Mouse (Mus musculus) neural tube, embryonic 12.5 days (tissue): ENCODE measurements around the gene Scnm1. TPM values are rescaled to one million over a fixed set of nuclear protein-coding genes. Genes with fewer than 3 reads are reported as not detected.
A peak's percentile ranks its signal among the peaks of the same experiment; 100 is the strongest.

ENCODE experiments used
- ATAC-seq: fragments of 200-750 bp; cut with Nextera tagmentation; 2 replicates; pipeline ENCODE4 v1.8.0; 2017; ENCODE audit warnings: low read depth, mild to moderate bottlenecking, moderate TSS enrichment, moderate library complexity; ENCODE audit not compliant: low FRiP score
- H3K27ac ChIP-seq: fragments of 300-500 bp; sonication (generic); 2 replicates; pipeline ENCODE4 v1.5.1; 2016
- H3K27me3 ChIP-seq: fragments of 300-500 bp; sonication (generic); replicated peaks from 2 replicates; pipeline ENCODE4 v1.6.1; 2016; ENCODE audit warnings: mild to moderate bottlenecking
- H3K36me3 ChIP-seq: fragments of 300-500 bp; sonication (generic); 2 replicates; pipeline ENCODE4 v1.6.1; 2016; ENCODE audit warnings: mild to moderate bottlenecking
- H3K4me1 ChIP-seq: fragments of 300-500 bp; sonication (generic); 2 replicates; pipeline ENCODE4 v1.6.1; 2016
- H3K4me2 ChIP-seq: fragments of 300-500 bp; sonication (generic); replicated peaks from 2 replicates; pipeline ENCODE4 v1.6.1; 2016; ENCODE audit warnings: mild to moderate bottlenecking
- H3K4me3 ChIP-seq: fragments of 300-500 bp; sonication (generic); 2 replicates; pipeline ENCODE4 v1.5.1; 2016
- H3K9ac ChIP-seq: fragments of 300-500 bp; sonication (generic); 2 replicates; pipeline ENCODE4 v1.6.1; 2016; ENCODE audit warnings: mild to moderate bottlenecking
- H3K9me3 ChIP-seq: fragments of 300-500 bp; sonication (generic); 2 replicates; pipeline ENCODE4 v1.6.1; 2016; ENCODE audit warnings: mild to moderate bottlenecking
- WGBS: fragments of 180-500 bp; shearing (Covaris S2); methylation state at CpG from one replicate; pipeline ENCODE4 v1.1.7; 2016; 5-methylcytosine and 5-hydroxymethylcytosine counted together
- polyA plus RNA-seq: library from polyadenylated mRNA; unstranded; fragments of >200 nt; fragmentation: Nextera tagmentation; extraction: Ambion mirVana; gene quantifications from 2 replicates; pipeline ENCODE4 v1.2.1, GENCODE M21; 2016

Gene Scnm1
- polyA plus RNA-seq, 1 experiment from 2014 or later: 86.5 TPM

DNA sequence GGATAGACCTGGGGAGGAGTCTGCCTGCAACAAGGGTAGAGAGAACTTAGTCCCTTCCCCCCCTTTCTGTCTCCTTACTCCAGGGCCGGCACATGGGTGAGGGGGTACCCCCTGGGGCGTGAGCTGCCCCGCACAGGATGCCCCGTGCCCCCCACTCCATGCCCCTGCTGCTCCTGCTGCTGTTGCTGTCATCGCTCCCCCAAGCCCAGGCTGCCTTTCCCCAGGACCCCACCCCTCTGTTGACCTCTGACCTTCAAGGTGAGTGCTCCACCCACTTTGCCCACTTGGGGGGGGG, 30.4 kb upstream of the Scnm1 start:
- Histone ChIP-seq H3K4me3 (no peak overlapping the region), H3K27ac (no peak overlapping the region), H3K9ac (0 out of 2 replicates have a peak overlapping the region, but pooled peaks have one; percentile 88), H3K9me3 (no peaks in the 10 kb centered on the region), H3K4me1 (peaks cover 37% of the 10 kb centered on the region), H3K27me3 (peaks cover 12% of the 10 kb centered on the region), H3K36me3 (peaks cover 51% of the 10 kb centered on the region), H3K4me2 (peak overlapping the region; percentile 77)
- 84% methylated on average over 5 of the region's 5 CpGs for WGBS
- no peak for ATAC-seq

- Histone ChIP-seq H3K27ac (no peak overlapping the region), H3K36me3 (peaks cover 45% of the 10 kb centered on the region), H3K4me3 (peak overlapping the region; percentile 86), H3K9me3 (no peaks in the 10 kb centered on the region), H3K27me3 (peaks cover 7% of the 10 kb centered on the region), H3K4me2 (peak overlapping the region; percentile 77), H3K4me1 (peaks cover 37% of the 10 kb centered on the region), H3K9ac (peak overlapping the region; percentile 88)
- no peak for ATAC-seq
- WGBS: 60% methylated on average over 11 of the region's 11 CpGs
These were observed 29.8 kb upstream of the Scnm1 start for GRCm38 (mm10) chr3:95163419-95164255.

DNA sequence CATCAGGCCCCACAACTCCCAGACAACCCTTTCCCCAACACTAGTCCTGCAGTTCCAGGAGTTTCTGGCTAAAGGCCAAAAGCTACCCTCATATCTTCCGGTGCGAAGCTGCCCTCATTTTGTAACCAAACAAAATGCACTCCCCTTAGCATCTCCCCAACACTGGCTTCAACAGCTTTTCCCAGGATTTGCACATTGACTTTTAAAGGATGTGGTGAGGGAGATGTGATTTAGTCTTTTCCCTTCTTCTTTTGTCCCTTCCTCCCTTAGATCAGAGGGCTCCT, 28.5 kb upstream of the Scnm1 start:
- no peaks in the 10 kb centered on the region; the same call in 1 of the 2 replicates for H3K27me3 ChIP-seq
- peaks cover 32% of the 10 kb centered on the region for H3K36me3 ChIP-seq
- H3K4me1 ChIP-seq: peaks cover 37% of the 10 kb centered on the region
- H3K4me2 ChIP-seq: peak overlapping the region; percentile 77
- peak overlapping the region; percentile 86 for H3K4me3 ChIP-seq
- 30% methylated on average over 2 of the region's 2 CpGs for WGBS
- 0 out of 2 replicates have a peak overlapping the region, but pooled peaks have one; percentile 57 for H3K27ac ChIP-seq
- peak overlapping the region; percentile 88 for H3K9ac ChIP-seq
- no peak for ATAC-seq
- no peaks in the 10 kb centered on the region for H3K9me3 ChIP-seq

DNA sequence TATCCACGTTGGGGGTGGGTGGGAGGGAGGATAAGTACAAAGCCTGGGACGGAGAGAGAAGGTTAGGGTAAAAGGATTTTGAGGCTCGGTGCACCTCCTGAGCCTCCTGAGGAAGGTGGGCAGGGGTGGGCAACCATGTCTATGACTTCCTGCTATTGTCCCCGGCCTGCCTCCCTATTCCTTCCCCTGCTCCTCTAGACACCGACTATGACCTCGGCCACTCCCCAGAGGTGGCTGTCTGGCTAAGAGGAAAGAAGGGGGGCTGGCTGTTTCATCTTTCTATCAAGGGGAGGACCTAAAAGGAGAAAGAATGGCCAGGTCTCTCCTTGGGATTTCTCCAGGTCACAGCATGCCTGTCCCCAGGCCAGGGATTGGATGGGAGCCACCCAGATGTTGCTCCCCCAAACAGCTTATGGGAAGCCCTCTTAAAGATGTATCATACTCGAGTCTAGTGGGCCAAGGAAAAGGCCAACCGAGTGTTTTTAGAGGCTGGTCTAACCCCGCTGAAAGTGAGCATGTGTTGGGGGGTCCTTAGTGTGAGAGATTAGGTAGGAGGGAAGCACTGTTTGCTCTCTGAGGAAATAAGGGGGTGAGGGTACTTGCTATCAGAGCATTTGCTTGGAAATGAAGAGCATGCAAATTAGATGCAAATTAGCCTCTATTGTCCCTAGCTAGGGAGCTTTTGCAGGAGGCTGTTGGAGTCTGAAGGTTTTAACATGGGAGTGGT, 28.0 kb upstream of the Scnm1 start:
- Histone ChIP-seq H3K27me3 (no peaks in the 10 kb centered on the region), H3K27ac (peak overlapping the region; percentile 57), H3K4me3 (peak overlapping the region; percentile 86), H3K9me3 (no peaks in the 10 kb centered on the region), H3K36me3 (peaks cover 27% of the 10 kb centered on the region), H3K4me2 (peak overlapping the region; percentile 77), H3K4me1 (peaks cover 37% of the 10 kb centered on the region), H3K9ac (peak overlapping the region; percentile 88)
- 6% methylated on average over 9 of the region's 9 CpGs for WGBS
- no peak for ATAC-seq

GRCm38 (mm10) chr3:95161041-95161551, 27.3 kb upstream of the Scnm1 start:
- Histone ChIP-seq H3K4me3 (peak overlapping the region; percentile 86), H3K4me2 (peak overlapping the region; percentile 77), H3K9me3 (no peaks in the 10 kb centered on the region), H3K4me1 (peaks cover 37% of the 10 kb centered on the region), H3K9ac (peak overlapping the region; percentile 88), H3K27me3 (no peaks in the 10 kb centered on the region), H3K36me3 (peaks cover 21% of the 10 kb centered on the region), H3K27ac (peak overlapping the region; percentile 57)
- 1% methylated on average over 30 of the region's 30 CpGs for WGBS
- ATAC-seq: peak; percentile 20

DNA sequence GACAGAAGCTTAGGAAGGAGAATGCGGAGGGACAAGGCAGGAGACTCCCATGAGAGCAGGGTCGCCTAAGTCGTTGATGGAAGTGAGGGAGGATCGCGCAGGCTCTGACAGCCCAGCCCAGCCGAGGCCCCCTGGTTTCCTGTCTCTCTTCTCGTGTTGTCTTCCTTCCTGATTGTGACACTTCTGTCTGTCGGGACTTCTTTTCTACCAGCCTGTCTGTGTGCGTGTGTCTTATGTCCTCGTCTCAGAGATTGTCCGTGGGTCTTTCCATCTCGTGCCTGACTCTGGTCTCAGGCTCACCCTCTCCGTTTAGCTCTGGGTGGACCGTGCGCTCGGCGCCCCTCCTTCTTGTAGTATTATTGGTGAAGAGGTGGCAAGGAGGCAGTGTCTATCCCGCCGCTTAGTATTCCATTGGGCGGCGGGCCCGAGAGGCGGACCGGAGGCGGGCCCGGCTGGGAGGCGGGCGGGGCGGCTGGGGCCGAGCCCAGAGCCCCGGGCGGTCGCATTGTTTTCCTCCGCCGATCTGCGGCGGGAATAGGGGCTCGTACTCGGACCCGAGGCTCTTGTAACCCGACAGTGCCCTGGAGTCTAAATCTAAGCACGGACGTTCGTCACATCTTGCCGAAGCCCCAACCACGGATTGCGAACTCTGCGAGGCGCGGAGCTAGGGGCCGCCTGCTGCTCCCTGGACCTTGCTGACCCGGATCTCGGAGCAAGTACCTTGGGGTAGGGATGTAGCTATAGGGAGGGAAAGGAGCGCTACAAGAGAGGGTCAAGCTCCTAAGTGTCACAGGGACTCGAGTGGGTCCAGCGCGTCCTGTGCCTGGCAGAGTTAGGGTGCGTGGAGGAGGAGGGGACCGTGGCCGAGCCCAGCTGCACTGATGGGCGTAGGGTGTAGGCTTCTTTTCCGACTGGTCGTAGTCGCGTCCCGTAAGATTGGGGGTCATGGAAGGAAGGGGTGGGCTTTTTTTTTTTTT, 26.5 kb upstream of the Scnm1 start, which contains the start of gene Sema6c:
Gene Sema6c (plus strand): TSS at position 471 of the 977 bp plus-strand sequence.
- WGBS: under 1% methylated on average over 66 of the region's 66 CpGs
- ATAC-seq: peak; percentile 94
- H3K4me3 ChIP-seq: peak within 1 kb of the TSS; percentile 86
- H3K4me2 ChIP-seq: peak within 1 kb of the TSS; percentile 77
- peaks cover 37% of the 10 kb centered on the region for H3K4me1 ChIP-seq
- peaks cover 13% of the 10 kb centered on the region for H3K36me3 ChIP-seq
- H3K9ac ChIP-seq: peak within 1 kb of the TSS; percentile 88
- H3K27me3 ChIP-seq: no peaks in the 10 kb centered on the region
- H3K9me3 ChIP-seq: no peaks in the 10 kb centered on the region
- peak within 1 kb of the TSS; percentile 57 for H3K27ac ChIP-seq

DNA sequence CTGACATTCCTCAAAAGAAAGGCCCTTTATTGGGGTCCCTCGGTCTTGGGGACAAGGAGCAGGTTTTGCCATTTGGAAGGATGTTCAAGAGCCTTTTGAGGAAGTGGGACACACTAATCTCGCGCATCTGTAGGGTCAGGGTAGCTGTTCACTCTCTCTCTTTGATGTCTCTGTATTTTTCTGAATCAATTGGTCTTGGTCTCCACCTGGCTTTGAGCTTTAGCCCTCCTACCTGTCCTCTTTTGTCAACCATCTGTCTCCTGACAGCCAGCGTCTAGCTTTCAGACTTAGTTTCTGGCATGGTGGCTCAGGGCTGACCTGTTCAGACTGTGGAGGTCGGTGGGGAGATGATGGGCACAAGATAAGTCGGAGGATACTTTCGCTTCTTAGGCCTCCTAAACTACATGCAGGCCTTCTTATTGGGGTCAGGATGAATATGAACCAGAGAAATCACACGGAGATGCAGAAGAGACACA, 25.7 kb upstream of the Scnm1 start:
- WGBS: 10% methylated on average over 8 of the region's 8 CpGs
- no peaks in the 10 kb centered on the region for H3K27me3 ChIP-seq
- ATAC-seq: no peak
- H3K9ac ChIP-seq: peak overlapping the region; percentile 88; the same call in 1 of the 2 replicates
- H3K36me3 ChIP-seq: peaks cover 8% of the 10 kb centered on the region
- H3K9me3 ChIP-seq: no peaks in the 10 kb centered on the region
- H3K27ac ChIP-seq: no peak overlapping the region
- H3K4me1 ChIP-seq: peaks cover 37% of the 10 kb centered on the region
- peak overlapping the region; percentile 86 for H3K4me3 ChIP-seq
- H3K4me2 ChIP-seq: peak overlapping the region; percentile 77

DNA sequence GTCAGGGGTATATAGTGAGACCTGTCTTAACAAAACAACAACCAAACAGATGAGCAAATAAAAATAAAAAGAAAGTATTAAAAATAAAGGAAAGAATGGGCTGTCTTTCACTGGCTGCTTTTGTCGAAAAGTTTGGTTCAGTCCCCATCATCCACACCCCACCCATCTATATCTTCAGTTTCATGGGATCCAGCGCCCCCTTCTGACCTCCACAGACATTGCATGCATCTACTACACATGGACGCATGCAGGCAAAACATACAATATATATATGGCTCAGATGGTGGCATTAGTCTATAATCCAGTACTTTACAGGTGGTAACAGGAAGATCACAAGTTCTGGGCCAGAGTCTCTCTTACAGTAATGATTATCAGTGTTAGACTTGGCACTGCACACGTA, 20.1 kb upstream of the Scnm1 start:
- Histone ChIP-seq H3K4me1 (no peaks in the 10 kb centered on the region), H3K9me3 (no peaks in the 10 kb centered on the region), H3K4me3 (no peak overlapping the region), H3K27ac (no peak overlapping the region), H3K9ac (no peak overlapping the region), H3K36me3 (no peaks in the 10 kb centered on the region), H3K4me2 (no peak overlapping the region), H3K27me3 (no peaks in the 10 kb centered on the region)
- no peak for ATAC-seq
- WGBS: 51% methylated on average over 4 of the region's 4 CpGs

- no peak for ATAC-seq
- Histone ChIP-seq H3K36me3 (no peaks in the 10 kb centered on the region), H3K27ac (no peak overlapping the region), H3K4me2 (no peak overlapping the region), H3K9ac (no peak overlapping the region), H3K27me3 (no peaks in the 10 kb centered on the region), H3K4me3 (no peak overlapping the region), H3K9me3 (no peaks in the 10 kb centered on the region), H3K4me1 (no peaks in the 10 kb centered on the region)
- WGBS: 34% methylated on average over 3 of the region's 3 CpGs
These were observed 14.1 kb upstream of the Scnm1 start for GRCm38 (mm10) chr3:95147924-95148323.

DNA sequence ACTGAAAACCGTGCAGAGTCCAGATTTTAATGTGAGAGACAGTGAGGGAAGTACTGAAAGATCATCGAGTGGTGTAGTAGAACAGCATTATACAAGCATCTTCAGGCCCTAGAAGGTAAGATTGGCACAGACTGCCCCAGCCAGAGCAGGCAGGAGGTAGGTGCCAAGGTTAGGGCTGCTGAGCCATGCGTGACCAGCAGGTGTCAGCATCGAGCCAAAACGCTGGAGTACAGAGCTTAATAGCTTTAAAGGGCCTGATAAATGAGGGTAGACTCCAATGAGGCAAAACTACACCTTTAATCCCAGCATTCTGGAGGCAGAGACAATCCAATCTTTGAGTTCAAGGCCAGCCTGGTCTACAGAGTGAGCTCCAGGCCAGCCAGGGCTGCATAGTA, 8.8 kb upstream of the Scnm1 start:
- Histone ChIP-seq H3K27me3 (no peaks in the 10 kb centered on the region), H3K4me3 (no peak overlapping the region), H3K4me2 (no peak overlapping the region), H3K9ac (no peak overlapping the region), H3K9me3 (no peaks in the 10 kb centered on the region), H3K36me3 (peaks cover 12% of the 10 kb centered on the region), H3K4me1 (no peaks in the 10 kb centered on the region), H3K27ac (no peak overlapping the region)
- peak; percentile 81; the same call in 1 of the 2 replicates for ATAC-seq
- 10% methylated on average over 5 of the region's 5 CpGs for WGBS

DNA sequence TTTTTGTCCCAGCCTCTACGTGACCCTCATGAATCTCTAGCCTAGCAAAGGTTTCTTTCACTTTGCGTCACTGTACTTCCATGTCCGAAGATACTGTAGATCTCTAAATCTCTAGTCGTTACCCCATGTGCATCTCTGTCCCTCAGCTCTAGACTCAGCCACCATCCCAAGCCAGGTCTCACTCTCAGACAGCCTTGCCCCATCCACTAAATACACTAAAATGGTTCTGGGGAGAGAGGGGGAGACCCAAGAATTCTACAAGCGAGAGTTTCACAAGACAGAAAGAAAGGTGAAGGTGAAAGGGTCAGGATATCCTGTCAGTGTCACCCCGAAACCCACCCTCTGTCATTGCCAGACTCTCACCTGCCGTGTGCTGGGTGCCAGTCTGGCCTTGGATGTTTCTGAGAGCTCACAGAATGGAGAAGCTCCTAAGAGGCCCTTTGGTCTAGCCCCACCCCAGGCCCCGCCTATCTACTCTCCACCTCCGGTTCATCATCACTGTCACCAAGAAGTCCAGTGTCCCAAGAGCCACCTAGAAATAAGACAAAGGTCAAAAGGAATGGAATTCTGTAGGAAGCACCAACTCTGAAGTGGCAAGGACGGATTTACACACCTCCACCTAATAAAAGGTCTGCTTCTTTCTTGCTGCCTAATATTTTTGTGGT, 8.3 kb upstream of the Scnm1 start, which contains the start of gene Tnfaip8l2:
Gene Tnfaip8l2 (minus strand): TSS at position 409 of the 665 bp plus-strand sequence.
- 84% methylated on average over 10 of the region's 10 CpGs for WGBS
- no peak within 1 kb of the TSS for H3K4me2 ChIP-seq
- H3K4me1 ChIP-seq: no peaks in the 10 kb centered on the region
- no peak within 1 kb of the TSS for H3K9ac ChIP-seq
- 0 out of 2 replicates have a peak, but pooled peaks have one; percentile 21 for ATAC-seq
- H3K36me3 ChIP-seq: peaks cover 12% of the 10 kb centered on the region
- no peaks in the 10 kb centered on the region for H3K9me3 ChIP-seq
- no peaks in the 10 kb centered on the region for H3K27me3 ChIP-seq
- no peak within 1 kb of the TSS for H3K27ac ChIP-seq
- no peak within 1 kb of the TSS for H3K4me3 ChIP-seq
